Mouse (Mus musculus) liver, postnatal 0 days (tissue): ENCODE measurements around the gene H6pd.

Source experiments
- CTCF ChIP-seq: sonication (generic); IDR thresholded peaks from 2 replicates; pipeline ENCODE4 v1.5.1; 2016; ENCODE audit warnings: antibody characterized with exemption, low read depth
- EP300 ChIP-seq: IDR thresholded peaks from 2 replicates; pipeline ENCODE4 v1.6.1; 2016; ENCODE audit warnings: antibody characterized with exemption, low read depth, mild to moderate bottlenecking

- TF ChIP-seq CTCF, result no peak
- no peak for TF ChIP-seq EP300
Observed at GRCm38 (mm10) chr4:149978820-149979219, 30.0 kb downstream of the H6pd start.
